Mouse (Mus musculus) spleen, postnatal 14 days (tissue): ENCODE results near the gene Klhl25.
"Not testable (repeated sequence)": the region's sequence is repeated elsewhere in the genome, so short reads cannot be mapped to it uniquely, and the experiment has no call there.

Source experiments
- DNase-seq, 2 experiments: peaks; one replicate each; pipeline ENCODE4 v3.0.0; 2021 to 2022; ENCODE audit warnings: low spot score in 2 of 2

Klhl25 gene

DNA sequence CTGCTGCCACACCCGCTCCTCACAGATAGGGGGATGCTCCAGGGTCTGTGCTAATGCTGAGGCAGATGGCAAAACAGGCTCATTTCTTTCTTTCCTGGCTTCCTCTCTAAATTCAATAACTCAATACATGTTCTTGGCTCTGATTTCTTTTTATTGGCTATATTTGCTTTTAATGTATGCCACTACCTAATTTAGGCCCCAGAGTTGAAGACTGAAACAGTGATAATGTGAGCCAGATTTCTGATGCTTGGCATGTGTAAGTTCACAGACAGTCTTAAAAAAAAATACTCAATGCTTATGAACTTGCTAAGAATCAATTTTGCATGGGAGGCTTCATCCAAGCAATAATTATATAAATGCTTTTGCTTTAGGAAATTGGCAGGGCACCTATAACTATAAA, 2.2 kb upstream of the Klhl25 start:
- DNase-seq: no peak

- DNase-seq: no peak
Observed at GRCm38 (mm10) chr7:75846942-75847341, 1.2 kb upstream of the Klhl25 start.

DNA sequence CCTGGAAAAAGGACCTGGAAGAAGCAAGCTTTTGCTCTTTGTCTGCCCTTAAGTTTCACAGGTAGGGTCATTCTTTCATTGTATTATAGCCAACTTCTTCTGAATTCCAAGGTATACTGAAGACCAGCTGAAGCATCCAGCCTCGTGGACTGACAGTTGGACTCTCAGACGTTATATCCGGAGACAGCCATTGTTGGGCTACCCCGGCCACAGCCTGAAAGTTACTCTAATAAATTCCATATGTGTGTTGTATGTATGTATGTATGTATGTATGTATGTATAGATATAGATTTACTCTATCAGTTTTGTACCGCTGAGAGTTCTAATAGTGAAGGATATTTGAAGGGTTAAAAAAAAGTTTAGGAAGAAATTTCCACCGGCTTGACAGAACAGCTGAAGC, 621 bp upstream of the Klhl25 start:
- no peak for DNase-seq

DNA sequence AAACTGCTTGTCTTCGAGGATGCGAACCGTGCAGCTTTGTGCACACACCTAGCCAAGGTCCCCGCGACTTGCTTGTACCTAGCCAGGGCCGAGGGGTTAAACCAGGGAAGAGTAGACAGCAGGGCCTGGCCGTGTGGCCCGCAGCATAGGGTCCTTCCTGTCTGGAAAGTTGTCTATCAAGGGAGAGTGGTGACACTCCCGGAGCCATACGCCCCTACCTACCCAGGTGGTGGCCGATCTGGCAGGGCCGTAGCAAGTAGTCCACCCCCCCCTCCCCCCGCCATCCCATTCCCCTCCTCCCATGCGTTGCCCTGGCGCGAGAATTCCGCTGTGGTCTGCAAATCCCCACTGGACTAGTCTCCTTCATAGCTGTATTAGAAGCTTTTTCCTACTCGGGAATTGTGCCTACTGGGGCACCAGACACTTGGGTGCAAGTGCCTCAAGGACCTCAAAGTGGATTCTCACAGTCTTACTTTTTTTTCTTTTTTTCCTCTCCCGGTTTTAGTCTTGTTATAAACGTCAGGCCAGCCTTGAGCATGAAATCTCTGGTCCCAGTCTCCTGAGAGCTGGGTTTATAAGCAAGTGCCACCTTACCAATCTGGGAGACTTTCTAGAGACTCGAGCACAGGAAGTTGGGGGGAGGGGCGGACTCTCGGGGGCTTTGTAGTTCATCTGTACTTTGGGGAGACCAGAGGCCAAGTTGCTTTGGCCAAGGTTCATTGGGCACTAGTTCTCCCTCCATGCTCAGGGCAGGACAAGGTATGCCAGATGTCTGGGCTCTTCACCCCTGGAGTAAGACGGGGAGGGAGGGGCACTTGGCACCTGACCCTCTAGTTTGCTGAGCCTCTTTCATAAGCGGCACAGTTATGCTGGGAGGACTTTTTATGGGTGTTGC, 913 bp downstream of the Klhl25 start:
- peak in 1 of 2 experiments; percentile 47 for DNase-seq

GRCm38 (mm10) chr7:75850396-75850795, 2.3 kb downstream of the Klhl25 start:
- not testable (repeated sequence) for DNase-seq

GRCm38 (mm10) chr7:75851290-75851689, 3.2 kb downstream of the Klhl25 start:
- DNase-seq: no peak

DNA sequence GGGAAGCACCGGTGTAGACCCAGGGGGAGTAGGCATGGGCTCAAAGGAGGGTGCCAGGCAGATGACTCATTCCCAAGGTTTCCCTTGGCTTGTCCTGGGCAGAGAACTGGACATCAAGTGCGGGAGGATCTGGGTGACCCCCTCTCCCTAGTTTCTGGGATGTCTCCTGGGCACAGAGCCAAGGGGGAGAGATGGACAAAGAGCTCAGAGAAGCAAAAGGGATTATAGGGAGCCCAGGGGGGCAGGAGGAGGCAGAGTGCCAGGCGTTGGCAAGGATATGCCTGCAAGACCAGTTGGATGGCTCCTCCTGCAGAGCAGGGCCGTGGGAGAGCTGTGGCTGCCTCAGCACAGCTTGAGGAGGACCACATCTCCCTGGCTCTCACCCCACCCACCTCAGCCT, 4.3 kb downstream of the Klhl25 start:
- DNase-seq: no peak

DNA sequence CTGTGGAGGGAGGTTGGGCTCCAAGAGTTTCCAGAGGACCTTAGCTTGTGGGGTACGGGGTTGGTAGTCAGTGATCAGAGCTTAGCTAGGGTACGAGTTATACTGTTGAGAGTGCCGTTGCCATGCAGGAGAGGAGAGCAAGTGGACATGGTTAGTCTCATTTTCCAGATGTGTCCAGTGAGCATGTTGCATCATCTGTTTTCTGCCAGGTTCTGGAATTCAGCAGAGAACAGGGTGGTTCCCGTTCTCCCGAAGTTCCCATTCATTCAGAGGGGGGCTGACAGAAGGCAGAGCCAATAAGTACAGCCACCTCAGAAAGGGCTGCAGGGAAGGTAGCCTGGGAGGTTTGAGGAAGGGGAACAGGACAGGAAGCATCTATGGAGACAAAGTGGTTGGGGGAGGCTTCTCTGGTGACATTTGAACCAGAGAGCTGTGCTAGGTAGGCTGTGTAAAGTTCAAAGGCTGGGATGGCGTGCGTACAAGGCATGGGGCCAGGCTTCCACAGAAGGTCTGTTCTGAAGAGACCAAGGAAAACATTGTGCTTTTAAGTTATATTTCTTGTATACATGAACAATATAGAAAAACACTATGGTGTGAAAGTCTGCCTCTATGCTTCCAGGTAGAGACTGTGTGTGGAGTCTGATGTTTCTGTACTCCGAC, 5.2 kb downstream of the Klhl25 start:
- DNase-seq: no peak

GRCm38 (mm10) chr7:75854231-75854925, 6.3 kb downstream of the Klhl25 start:
- no peak for DNase-seq

DNA sequence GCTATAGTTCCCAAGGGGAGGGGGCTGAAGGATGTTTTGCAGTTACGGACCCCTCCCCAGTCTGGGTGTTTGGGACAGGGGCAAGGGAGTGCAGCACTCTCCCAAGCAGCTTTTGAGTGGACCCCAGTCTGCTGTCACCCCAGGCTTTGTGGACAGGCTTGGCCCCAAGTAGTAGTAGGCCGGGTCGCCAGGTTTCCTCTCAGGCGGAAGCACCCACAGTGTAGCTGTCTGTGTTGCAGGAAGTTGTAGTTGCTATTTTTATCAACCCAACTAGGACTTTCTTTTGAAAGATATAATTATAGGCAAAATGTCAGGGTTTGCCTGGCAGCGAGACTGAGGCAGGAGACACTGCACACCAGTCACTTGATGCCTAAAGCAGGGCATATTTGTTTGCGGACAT, 6.9 kb downstream of the Klhl25 start:
- no peak for DNase-seq

GRCm38 (mm10) chr7:75856259-75856658, 8.1 kb downstream of the Klhl25 start:
- no peak for DNase-seq

- DNase-seq: no peak
Observed at GRCm38 (mm10) chr7:75859771-75860196, 11.7 kb downstream of the Klhl25 start.

DNA sequence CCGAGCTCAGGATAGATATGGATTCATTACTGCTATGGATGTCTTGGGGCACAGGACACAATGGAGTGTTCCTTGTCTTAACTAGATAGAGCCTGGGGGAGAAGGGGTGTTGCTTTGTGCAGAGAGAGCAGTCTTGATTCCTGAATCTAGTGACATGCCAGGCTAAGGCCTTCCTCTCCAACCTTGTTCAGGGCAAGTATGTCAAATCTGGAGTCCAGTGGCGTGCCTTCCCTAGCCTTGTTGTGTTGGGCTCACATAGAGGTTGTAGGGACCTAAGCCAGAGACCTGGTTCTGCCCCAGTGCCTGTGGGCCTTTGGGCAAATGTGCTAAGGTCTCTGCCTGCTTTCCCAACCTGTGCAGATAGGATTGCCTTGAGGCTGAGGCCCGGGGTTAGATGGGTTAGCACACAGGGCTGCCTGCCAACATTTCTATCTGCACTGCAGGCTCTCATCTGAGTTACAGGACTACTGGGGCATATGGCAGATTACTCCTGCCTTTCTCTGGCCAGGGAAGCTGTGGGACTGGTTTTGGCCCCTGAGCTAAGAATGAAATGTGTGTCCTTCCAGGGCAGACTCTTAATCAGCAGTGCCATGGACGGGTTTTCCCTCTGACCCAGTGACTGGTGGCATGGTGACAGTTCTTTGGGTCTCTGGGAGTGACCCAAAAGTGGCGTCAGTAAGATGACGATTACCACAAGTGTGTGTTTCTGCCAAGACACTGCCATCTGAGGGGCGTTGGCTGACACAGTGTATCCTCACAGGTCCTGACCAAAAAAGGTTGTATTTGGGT, 13.7 kb downstream of the Klhl25 start:
- not testable (repeated sequence) for DNase-seq

- not testable (repeated sequence) for DNase-seq
Observed at GRCm38 (mm10) chr7:75862427-75862781, 14.3 kb downstream of the Klhl25 start.

- not testable (repeated sequence) for DNase-seq
Observed at GRCm38 (mm10) chr7:75863248-75863911, 15.3 kb downstream of the Klhl25 start.

DNA sequence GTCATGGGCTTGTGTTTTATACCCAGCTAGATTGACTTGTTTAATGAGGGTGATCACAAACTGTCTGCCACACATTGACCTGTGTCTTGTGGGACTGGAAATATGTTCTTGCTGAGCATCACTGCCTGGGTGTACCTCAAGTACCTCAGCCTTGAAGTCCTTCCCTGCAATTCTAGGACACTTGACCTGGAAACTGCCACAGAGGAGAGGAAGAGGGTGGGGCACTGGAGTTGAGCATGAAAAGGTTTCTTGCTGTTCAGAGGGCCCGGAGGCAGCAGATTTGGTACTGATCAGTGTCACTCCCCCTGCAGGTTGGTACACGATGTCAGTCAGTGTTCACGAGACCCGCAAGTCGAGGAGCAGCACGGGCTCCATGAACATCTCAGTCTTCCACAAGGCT, 16.9 kb downstream of the Klhl25 start:
- DNase-seq: no peak

GRCm38 (mm10) chr7:75866557-75866956, 18.4 kb downstream of the Klhl25 start:
- DNase-seq: no peak

- DNase-seq: no peak
Observed at GRCm38 (mm10) chr7:75868687-75869086, 20.6 kb downstream of the Klhl25 start.

- DNase-seq: no peak
Observed at GRCm38 (mm10) chr7:75870551-75870950, 22.4 kb downstream of the Klhl25 start.

GRCm38 (mm10) chr7:75872255-75872654, 24.1 kb downstream of the Klhl25 start:
- no peak for DNase-seq

GRCm38 (mm10) chr7:75872697-75873096, 24.6 kb downstream of the Klhl25 start:
- no peak for DNase-seq
